Mouse (Mus musculus) bone marrow, adult 2 months (tissue): ENCODE results near the gene Zpbp2.

Experiments used
- CTCF ChIP-seq: fragments of 200-500 bp; IDR thresholded peaks from 2 replicates; pipeline ENCODE4 v1.5.1; 2011; ENCODE audit warnings: low read length, control low read depth; ENCODE audit not compliant: control insufficient read depth, insufficient read depth
- POLR2A ChIP-seq: fragments of 200-500 bp; IDR thresholded peaks from 2 replicates; pipeline ENCODE4 v1.6.1; 2011; ENCODE audit warnings: low read depth, mild to moderate bottlenecking, control low read depth, low read length, borderline replicate concordance; ENCODE audit not compliant: control insufficient read depth

GRCm38 (mm10) chr11:98525140-98525539, 25.8 kb upstream of the Zpbp2 start:
- no peak for TF ChIP-seq CTCF
- TF ChIP-seq POLR2A: no peak
